Mouse (Mus musculus) thymus, adult 2 months (tissue): ENCODE measurements around the gene Kif17.

Experiments used
- CTCF ChIP-seq: fragments of 200-500 bp; IDR thresholded peaks from 2 replicates; pipeline ENCODE4 v1.5.1; 2012; ENCODE audit warnings: mild to moderate bottlenecking, control low read depth, low read length, moderate library complexity, borderline replicate concordance; ENCODE audit not compliant: control insufficient read depth, poor library complexity, insufficient read depth; ENCODE audit errors: extremely low read depth
- POLR2A ChIP-seq: fragments of 200-500 bp; IDR thresholded peaks from 2 replicates; pipeline ENCODE4 v1.6.1; 2012; ENCODE audit warnings: mild to moderate bottlenecking, low read length, control low read depth, moderate library complexity; ENCODE audit not compliant: control insufficient read depth, poor library complexity, insufficient read depth; ENCODE audit errors: extremely low read depth

- TF ChIP-seq CTCF (no peak), POLR2A (no peak)
Observed at GRCm38 (mm10) chr4:138282834-138283233, 32.6 kb downstream of the Kif17 start.
